ENCODE assay signal across 7 mouse cellular contexts in the genomic region with DNA sequence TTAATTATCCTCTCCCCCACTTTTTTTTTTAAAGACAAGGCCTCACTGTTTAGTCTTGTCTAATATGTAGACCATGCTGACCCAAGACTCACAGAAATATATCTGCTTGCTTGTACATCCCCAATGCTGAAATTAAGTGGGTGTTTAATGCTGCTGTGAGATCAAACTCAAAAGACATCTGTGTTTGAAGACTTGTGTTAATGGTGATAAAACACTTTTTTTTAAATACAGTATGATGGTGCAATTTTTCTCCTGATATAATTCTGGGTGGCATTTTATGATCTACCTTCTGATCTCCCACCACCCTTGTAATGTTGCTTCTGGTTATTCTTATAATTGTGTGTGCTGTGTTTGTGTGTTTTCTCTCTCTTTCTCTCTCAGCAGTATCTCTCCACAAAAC. TPM values are rescaled to one million over a fixed set of nuclear protein-coding genes. Genes with fewer than 3 reads are reported as not detected.
DNase-seq lines count a peak whose midpoint lies in the region; ATAC-seq lines count a peak whose summit lies in the region.

No protein-coding gene starts in this region.

- ATAC-seq in midbrain, embryonic 11.5 days (ENCODE audit: low FRiP score): no peak
- no peak for ATAC-seq in forebrain, embryonic 12.5 days (ENCODE audit: low FRiP score)
- ATAC-seq in liver, embryonic 13.5 days (ENCODE audit: low read depth): peak; percentile 21
- no peak for ATAC-seq in neural tube, embryonic 15.5 days (ENCODE audit: low FRiP score)
- ATAC-seq in intestine, embryonic 16.5 days: no peak

- no peak overlapping the region for H3K27ac ChIP-seq in midbrain, embryonic 10.5 days (replicated peaks)
- H3K27ac ChIP-seq in midbrain, embryonic 11.5 days (ENCODE audit: low read depth, low read length): no peak overlapping the region
- H3K27ac ChIP-seq in forebrain, embryonic 12.5 days: no peak overlapping the region
- peak overlapping the region; percentile 95 for H3K27ac ChIP-seq in liver, embryonic 13.5 days
- no peak overlapping the region for H3K27ac ChIP-seq in neural tube, embryonic 15.5 days (replicated peaks)
- no peak overlapping the region for H3K27ac ChIP-seq in intestine, embryonic 16.5 days (ENCODE audit: low read length)

- H3K9me3 ChIP-seq in midbrain, embryonic 10.5 days (replicated peaks): no peaks in the 10 kb centered on the region
- H3K9me3 ChIP-seq in midbrain, embryonic 11.5 days (ENCODE audit: control insufficient read depth, low read length): no peaks in the 10 kb centered on the region
- no peaks in the 10 kb centered on the region for H3K9me3 ChIP-seq in forebrain, embryonic 12.5 days
- no peaks in the 10 kb centered on the region for H3K9me3 ChIP-seq in liver, embryonic 13.5 days (replicated peaks)
- no peaks in the 10 kb centered on the region for H3K9me3 ChIP-seq in neural tube, embryonic 15.5 days (replicated peaks)
- no peaks in the 10 kb centered on the region for H3K9me3 ChIP-seq in intestine, embryonic 16.5 days (ENCODE audit: control insufficient read depth, low read length)

- no peak overlapping the region for H3K9ac ChIP-seq in midbrain, embryonic 11.5 days (ENCODE audit: low read length)
- no peak overlapping the region for H3K9ac ChIP-seq in forebrain, embryonic 12.5 days
- H3K9ac ChIP-seq in liver, embryonic 13.5 days: peak overlapping the region; percentile 92
- no peak overlapping the region for H3K9ac ChIP-seq in neural tube, embryonic 15.5 days (replicated peaks)
- H3K9ac ChIP-seq in intestine, embryonic 16.5 days (ENCODE audit: low read depth, low read length): no peak overlapping the region

- no peak overlapping the region; the same call in 1 of the 2 replicates for H3K4me2 ChIP-seq in midbrain, embryonic 11.5 days
- peak overlapping the region; percentile 86; the same call in 1 of the 2 replicates for H3K4me2 ChIP-seq in forebrain, embryonic 12.5 days
- H3K4me2 ChIP-seq in liver, embryonic 13.5 days: peak overlapping the region; percentile 99
- H3K4me2 ChIP-seq in neural tube, embryonic 15.5 days: peak overlapping the region; percentile 79
- no peak overlapping the region for H3K4me2 ChIP-seq in intestine, embryonic 16.5 days (ENCODE audit: low read depth, low read length)

- 0 out of 2 replicates have a peak, but pooled peaks cover 8% of the 10 kb centered on the region for H3K36me3 ChIP-seq in midbrain, embryonic 10.5 days
- no peaks in the 10 kb centered on the region for H3K36me3 ChIP-seq in midbrain, embryonic 11.5 days (ENCODE audit: control insufficient read depth, insufficient read depth, low read length)
- no peaks in the 10 kb centered on the region for H3K36me3 ChIP-seq in forebrain, embryonic 12.5 days (replicated peaks)
- 0 out of 2 replicates have a peak, but pooled peaks cover 2% of the 10 kb centered on the region for H3K36me3 ChIP-seq in liver, embryonic 13.5 days
- no peaks in the 10 kb centered on the region for H3K36me3 ChIP-seq in neural tube, embryonic 15.5 days
- no peaks in the 10 kb centered on the region for H3K36me3 ChIP-seq in intestine, embryonic 16.5 days (ENCODE audit: control insufficient read depth, insufficient read depth, low read length)

- no peak for DNase-seq in midbrain, embryonic 10.5 days (ENCODE audit: low spot score)
- no peak for DNase-seq in midbrain, embryonic 11.5 days (ENCODE audit: low spot score, missing footprints)
- DNase-seq in liver, embryonic 13.5 days: no peak
- no peak for DNase-seq in B cell, adult 2 months

- peaks cover 32% of the 10 kb centered on the region for H3K4me1 ChIP-seq in midbrain, embryonic 10.5 days
- peaks cover 12% of the 10 kb centered on the region for H3K4me1 ChIP-seq in midbrain, embryonic 11.5 days (ENCODE audit: control insufficient read depth, insufficient read depth, low read length)
- peaks cover 31% of the 10 kb centered on the region for H3K4me1 ChIP-seq in forebrain, embryonic 12.5 days
- H3K4me1 ChIP-seq in liver, embryonic 13.5 days (replicated peaks): peaks cover 69% of the 10 kb centered on the region
- H3K4me1 ChIP-seq in neural tube, embryonic 15.5 days: peaks cover 41% of the 10 kb centered on the region
- H3K4me1 ChIP-seq in intestine, embryonic 16.5 days (ENCODE audit: control insufficient read depth, insufficient read depth, low read length): peaks cover 22% of the 10 kb centered on the region

- H3K27me3 ChIP-seq in midbrain, embryonic 10.5 days (ENCODE audit: low read depth, poor library complexity, severe bottlenecking): no peaks in the 10 kb centered on the region
- no peaks in the 10 kb centered on the region for H3K27me3 ChIP-seq in midbrain, embryonic 11.5 days (ENCODE audit: control insufficient read depth, insufficient read depth, low read length)
- H3K27me3 ChIP-seq in forebrain, embryonic 12.5 days: no peaks in the 10 kb centered on the region
- H3K27me3 ChIP-seq in liver, embryonic 13.5 days: no peaks in the 10 kb centered on the region
- no peaks in the 10 kb centered on the region for H3K27me3 ChIP-seq in neural tube, embryonic 15.5 days (replicated peaks)
- H3K27me3 ChIP-seq in intestine, embryonic 16.5 days (replicated peaks; ENCODE audit: control insufficient read depth, insufficient read depth, low read length): no peaks in the 10 kb centered on the region

- peak overlapping the region; percentile 97; the same call in 1 of the 2 replicates for H3K4me3 ChIP-seq in midbrain, embryonic 10.5 days
- no peak overlapping the region for H3K4me3 ChIP-seq in midbrain, embryonic 11.5 days (ENCODE audit: low read depth, low read length)
- peak overlapping the region; percentile 85 for H3K4me3 ChIP-seq in forebrain, embryonic 12.5 days (replicated peaks)
- peak overlapping the region; percentile 94 for H3K4me3 ChIP-seq in liver, embryonic 13.5 days (replicated peaks)
- H3K4me3 ChIP-seq in neural tube, embryonic 15.5 days (replicated peaks): peak overlapping the region; percentile 97; the same call in 1 of the 2 replicates
- no peak overlapping the region for H3K4me3 ChIP-seq in intestine, embryonic 16.5 days (ENCODE audit: low read length)

RNA-seq across cellular contexts. Expression of gene Thap4, which starts 1.5 kb away (rescaled TPM):
- polyA plus RNA-seq in midbrain, embryonic 10.5 days (2016; fragmentation: Nextera tagmentation; extraction: Ambion mirVana): 47.8 and 49.6 TPM in 2 replicates
- polyA plus RNA-seq in midbrain, embryonic 11.5 days (2014; fragmentation: Nextera tagmentation; extraction: Ambion mirVana): 37.5 and 39.8 TPM in 2 replicates
- 35.9 and 36.7 TPM in 2 replicates for polyA plus RNA-seq in forebrain, embryonic 12.5 days (2016; fragmentation: Nextera tagmentation; extraction: Ambion mirVana)
- 16.1 TPM in 2 replicates for polyA plus RNA-seq in liver, embryonic 13.5 days (2015; fragmentation: Nextera tagmentation; extraction: Ambion mirVana)
- 45.4 and 53.2 TPM in 2 replicates for polyA plus RNA-seq in neural tube, embryonic 15.5 days (2015; fragmentation: Nextera tagmentation; extraction: Ambion mirVana)
- polyA plus RNA-seq in intestine, embryonic 16.5 days (2015; fragmentation: Nextera tagmentation; extraction: Ambion mirVana): 85.9 and 88.1 TPM in 2 replicates

RNA-seq across cellular contexts. Expression of gene Atg4b, which starts 4.9 kb away (rescaled TPM):
- polyA plus RNA-seq in midbrain, embryonic 10.5 days (2016; fragmentation: Nextera tagmentation; extraction: Ambion mirVana): 85.6 and 92.4 TPM in 2 replicates
- polyA plus RNA-seq in midbrain, embryonic 11.5 days (2014; fragmentation: Nextera tagmentation; extraction: Ambion mirVana): 94.2 and 103 TPM in 2 replicates
- polyA plus RNA-seq in forebrain, embryonic 12.5 days (2016; fragmentation: Nextera tagmentation; extraction: Ambion mirVana): 102 and 113 TPM in 2 replicates
- polyA plus RNA-seq in liver, embryonic 13.5 days (2015; fragmentation: Nextera tagmentation; extraction: Ambion mirVana): 64.6 and 76.8 TPM in 2 replicates
- 80.1 and 83.0 TPM in 2 replicates for polyA plus RNA-seq in neural tube, embryonic 15.5 days (2015; fragmentation: Nextera tagmentation; extraction: Ambion mirVana)
- polyA plus RNA-seq in intestine, embryonic 16.5 days (2015; fragmentation: Nextera tagmentation; extraction: Ambion mirVana): 64.9 and 69.1 TPM in 2 replicates

RNA-seq across cellular contexts. Expression of gene Dtymk, which starts 45.6 kb away (rescaled TPM):
- polyA plus RNA-seq in midbrain, embryonic 10.5 days (2016; fragmentation: Nextera tagmentation; extraction: Ambion mirVana): 271 and 294 TPM in 2 replicates
- 229 and 230 TPM in 2 replicates for polyA plus RNA-seq in midbrain, embryonic 11.5 days (2014; fragmentation: Nextera tagmentation; extraction: Ambion mirVana)
- 241 and 246 TPM in 2 replicates for polyA plus RNA-seq in forebrain, embryonic 12.5 days (2016; fragmentation: Nextera tagmentation; extraction: Ambion mirVana)
- polyA plus RNA-seq in liver, embryonic 13.5 days (2015; fragmentation: Nextera tagmentation; extraction: Ambion mirVana): 169 and 181 TPM in 2 replicates
- polyA plus RNA-seq in neural tube, embryonic 15.5 days (2015; fragmentation: Nextera tagmentation; extraction: Ambion mirVana): 146 and 174 TPM in 2 replicates
- polyA plus RNA-seq in intestine, embryonic 16.5 days (2015; fragmentation: Nextera tagmentation; extraction: Ambion mirVana): 176 and 191 TPM in 2 replicates

RNA-seq across cellular contexts. Expression of gene Ing5, which starts 47.6 kb away (rescaled TPM):
- polyA plus RNA-seq in midbrain, embryonic 10.5 days (2016; fragmentation: Nextera tagmentation; extraction: Ambion mirVana): 24.3 and 25.7 TPM in 2 replicates
- polyA plus RNA-seq in midbrain, embryonic 11.5 days (2014; fragmentation: Nextera tagmentation; extraction: Ambion mirVana): 16.4 and 17.8 TPM in 2 replicates
- 19.4 and 20.9 TPM in 2 replicates for polyA plus RNA-seq in forebrain, embryonic 12.5 days (2016; fragmentation: Nextera tagmentation; extraction: Ambion mirVana)
- polyA plus RNA-seq in liver, embryonic 13.5 days (2015; fragmentation: Nextera tagmentation; extraction: Ambion mirVana): 12.3 and 13.0 TPM in 2 replicates
- polyA plus RNA-seq in neural tube, embryonic 15.5 days (2015; fragmentation: Nextera tagmentation; extraction: Ambion mirVana): 7.9 and 11.0 TPM in 2 replicates
- polyA plus RNA-seq in intestine, embryonic 16.5 days (2015; fragmentation: Nextera tagmentation; extraction: Ambion mirVana): 15.9 TPM in 2 replicates

Comparison
In these comparisons a context has a peak if more than half of its experiments do, and no peak if none do; other contexts are left out.
1. H3K4me3 ChIP-seq: peak in midbrain, embryonic 10.5 days (single experiment), forebrain, embryonic 12.5 days (single experiment), liver, embryonic 13.5 days (single experiment) and neural tube, embryonic 15.5 days (single experiment); none in midbrain, embryonic 11.5 days (single experiment) and intestine, embryonic 16.5 days (single experiment).
2. H3K4me2 ChIP-seq: peak in forebrain, embryonic 12.5 days (single experiment), liver, embryonic 13.5 days (single experiment) and neural tube, embryonic 15.5 days (single experiment); none in midbrain, embryonic 11.5 days (single experiment) and intestine, embryonic 16.5 days (single experiment).